ENCODE assay signal across 8 mouse cellular contexts in the genomic region with DNA sequence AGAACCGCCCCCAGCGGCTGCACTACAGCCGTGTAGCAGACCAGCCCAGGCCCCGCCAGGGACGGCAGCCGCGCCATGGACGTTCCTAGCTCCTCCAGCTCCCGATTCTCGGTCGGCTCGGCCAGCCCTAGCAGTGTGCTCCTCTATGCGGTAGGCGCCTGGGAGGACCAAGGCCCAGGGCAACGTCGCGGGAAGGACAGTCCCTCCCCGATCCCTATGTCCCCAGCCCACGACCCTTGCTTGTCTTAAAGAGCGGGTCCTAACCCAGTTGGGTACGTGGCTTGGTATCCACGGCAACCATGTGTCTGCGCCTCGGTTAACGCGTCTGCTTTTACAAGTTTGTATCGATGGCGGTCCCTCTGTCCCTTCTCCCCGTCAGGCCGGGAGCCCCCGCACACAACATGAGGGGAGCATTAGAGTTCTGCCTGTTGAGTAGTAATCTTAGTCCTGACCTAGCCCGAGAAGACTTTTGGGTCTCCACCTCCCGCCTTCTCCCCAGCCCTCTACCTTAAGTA. TPM values are rescaled to one million over a fixed set of nuclear protein-coding genes. Genes with fewer than 3 reads are reported as not detected.
DNase-seq lines count a peak whose midpoint lies in the region; ATAC-seq and TF ChIP-seq lines count a peak whose summit lies in the region.

No protein-coding gene starts in this region.

- peak overlapping the region; percentile 89 for H3K4me2 ChIP-seq in midbrain, postnatal 0 days (ENCODE audit: low read depth, low read length, poor library complexity, severe bottlenecking)

- no peaks in the 10 kb centered on the region for H3K27me3 ChIP-seq in midbrain, postnatal 0 days (ENCODE audit: insufficient read depth, low read length)

- DNase-seq in layer of hippocampus, adult 2 months (ENCODE audit: low spot score in 2 of 2) = no peak
- DNase-seq in layer of hippocampus, adult 9-11 months = no peak
- DNase-seq in midbrain, postnatal 0 days (ENCODE audit: low spot score) = peak; percentile 42
- no peak for DNase-seq in adrenal gland, adult 2 months
- no peak for DNase-seq in frontal cortex, adult 2 months (ENCODE audit: extremely low spot score in 1 of 2, low spot score in 1 of 2)
- DNase-seq in cerebellum, adult 18-20 months = no peak

- peak overlapping the region; percentile 96 for H3K27ac ChIP-seq in layer of hippocampus, adult 2 months
- peak overlapping the region; percentile 94 for H3K27ac ChIP-seq in midbrain, postnatal 0 days (ENCODE audit: low read depth, low read length)

- peak overlapping the region; percentile 95 for H3K9ac ChIP-seq in midbrain, postnatal 0 days (replicated peaks; ENCODE audit: low read length, poor library complexity, severe bottlenecking)

- peak overlapping the region; percentile 83 for H3K4me3 ChIP-seq in layer of hippocampus, adult 2 months
- H3K4me3 ChIP-seq in midbrain, postnatal 0 days (ENCODE audit: low read depth, low read length) = peak overlapping the region; percentile 92

- WGBS in midbrain, postnatal 0 days = under 1% methylated on average over 33 of the region's 33 CpGs

- TF ChIP-seq CTCF in layer of hippocampus, adult 2 months (conservative IDR thresholded peaks at IDR 0.05) = no peak; the same call in 1 of the 2 replicates
- TF ChIP-seq CTCF in midbrain, postnatal 0 days (IDR thresholded peaks at IDR 0.05) = no peak

- peak; percentile 0; the same call in 1 of the 2 replicates for ATAC-seq in common myeloid progenitor, adult 5-6 weeks (replicated peaks; ENCODE audit: low read depth, poor library complexity, severe bottlenecking)
- peak; percentile 42 for ATAC-seq in inflammation-experienced regulatory T-cells, adult 6 months
- ATAC-seq in midbrain, postnatal 0 days (ENCODE audit: low FRiP score) = peak; percentile 84

- no peaks in the 10 kb centered on the region for H3K9me3 ChIP-seq in midbrain, postnatal 0 days (ENCODE audit: low read length)

- H3K4me1 ChIP-seq in midbrain, postnatal 0 days (ENCODE audit: insufficient read depth, low read length) = peaks cover 4% of the 10 kb centered on the region; the same call in 1 of the 2 replicates

- H3K36me3 ChIP-seq in midbrain, postnatal 0 days (ENCODE audit: insufficient read depth, low read length) = peaks cover 12% of the 10 kb centered on the region

RNA-seq across cellular contexts. Expression of a gene that starts 0.3 kb away (rescaled TPM):
- total RNA-seq in layer of hippocampus, adult 2 months (2021) = 10 to 100 TPM; 21.8 to 24.8 TPM
- total RNA-seq in common myeloid progenitor, adult 5-6 weeks (2017) = 69.2 and 77.3 TPM in 2 replicates
- polyA plus RNA-seq in inflammation-experienced regulatory T-cells, adult 6 months (2017; shearing (Covaris generic)) = 10 to 100 TPM; 29.1 to 31.9 (median 31.8) TPM
- 20.6 and 24.7 TPM in 2 replicates for total RNA-seq in midbrain, postnatal 0 days (2014; rRNA removed)
- 20.3 and 20.4 TPM in 2 replicates for polyA plus RNA-seq in midbrain, postnatal 0 days (2015; fragmentation: Nextera tagmentation; extraction: Ambion mirVana)
- total RNA-seq in adrenal gland, adult 2 months (2021) = 10 to 100 TPM; 25.9 to 28.0 TPM
- polyA plus RNA-seq in adrenal gland, adult 2 months (2012; rRNA removed) = 7.6 and 10.7 TPM in 2 replicates
- polyA plus RNA-seq in frontal cortex, adult 2 months (2012; rRNA removed) = 17.2 and 18.1 TPM in 2 replicates

RNA-seq across cellular contexts. Expression of a gene that starts 0.4 kb away (rescaled TPM):
- 10 to 100 TPM; 64.3 to 68.0 TPM for total RNA-seq in layer of hippocampus, adult 2 months (2021)
- 69.3 and 90.7 TPM in 2 replicates for total RNA-seq in common myeloid progenitor, adult 5-6 weeks (2017)
- polyA plus RNA-seq in inflammation-experienced regulatory T-cells, adult 6 months (2017; shearing (Covaris generic)) = 10 to 100 TPM; 31.4 to 39.2 (median 38.9) TPM
- 45.1 and 47.2 TPM in 2 replicates for total RNA-seq in midbrain, postnatal 0 days (2014; rRNA removed)
- 48.2 and 58.5 TPM in 2 replicates for polyA plus RNA-seq in midbrain, postnatal 0 days (2015; fragmentation: Nextera tagmentation; extraction: Ambion mirVana)
- total RNA-seq in adrenal gland, adult 2 months (2021) = 100 to 1,000 TPM in 1 of 2 experiments, 10 to 100 TPM in 1; 81.0 to 108 TPM
- 66.9 and 77.8 TPM in 2 replicates for polyA plus RNA-seq in adrenal gland, adult 2 months (2012; rRNA removed)
- polyA plus RNA-seq in frontal cortex, adult 2 months (2012; rRNA removed) = 102 and 103 TPM in 2 replicates

RNA-seq across cellular contexts. Expression of a gene that starts 34.3 kb away (rescaled TPM):
- 10 to 100 TPM; 35.6 TPM for total RNA-seq in layer of hippocampus, adult 2 months (2021)
- 15.2 and 16.2 TPM in 2 replicates for total RNA-seq in common myeloid progenitor, adult 5-6 weeks (2017)
- polyA plus RNA-seq in inflammation-experienced regulatory T-cells, adult 6 months (2017; shearing (Covaris generic)) = 1 to 10 TPM; 5.8 to 8.6 (median 6.9) TPM
- 33.6 and 34.4 TPM in 2 replicates for total RNA-seq in midbrain, postnatal 0 days (2014; rRNA removed)
- 10.5 and 10.7 TPM in 2 replicates for polyA plus RNA-seq in midbrain, postnatal 0 days (2015; fragmentation: Nextera tagmentation; extraction: Ambion mirVana)
- 10 to 100 TPM; 19.9 to 24.2 TPM for total RNA-seq in adrenal gland, adult 2 months (2021)
- polyA plus RNA-seq in adrenal gland, adult 2 months (2012; rRNA removed) = 9.1 and 10.6 TPM in 2 replicates
- 15.0 and 17.3 TPM in 2 replicates for polyA plus RNA-seq in frontal cortex, adult 2 months (2012; rRNA removed)

RNA-seq across cellular contexts. Expression of a gene that starts 34.5 kb away (rescaled TPM):
- total RNA-seq in layer of hippocampus, adult 2 months (2021) = 10 to 100 TPM; 16.8 to 17.6 TPM
- total RNA-seq in common myeloid progenitor, adult 5-6 weeks (2017) = 25.7 and 26.8 TPM in 2 replicates
- polyA plus RNA-seq in inflammation-experienced regulatory T-cells, adult 6 months (2017; shearing (Covaris generic)) = 1 to 10 TPM; 5.9 to 7.6 (median 7.4) TPM
- 13.9 and 17.1 TPM in 2 replicates for total RNA-seq in midbrain, postnatal 0 days (2014; rRNA removed)
- polyA plus RNA-seq in midbrain, postnatal 0 days (2015; fragmentation: Nextera tagmentation; extraction: Ambion mirVana) = 6.0 and 6.1 TPM in 2 replicates
- 10 to 100 TPM; 19.4 to 19.9 TPM for total RNA-seq in adrenal gland, adult 2 months (2021)
- 7.7 and 9.7 TPM in 2 replicates for polyA plus RNA-seq in adrenal gland, adult 2 months (2012; rRNA removed)
- polyA plus RNA-seq in frontal cortex, adult 2 months (2012; rRNA removed) = 17.3 and 18.0 TPM in 2 replicates

Comparison
In these comparisons a context has a peak if more than half of its experiments do, and no peak if none do; other contexts are left out.
1. ATAC-seq: peak in every context shown above with its lines; median percentile 84 in midbrain, postnatal 0 days; 42 in inflammation-experienced regulatory T-cells, adult 6 months; 0 in common myeloid progenitor, adult 5-6 weeks.